In the genomic region with DNA sequence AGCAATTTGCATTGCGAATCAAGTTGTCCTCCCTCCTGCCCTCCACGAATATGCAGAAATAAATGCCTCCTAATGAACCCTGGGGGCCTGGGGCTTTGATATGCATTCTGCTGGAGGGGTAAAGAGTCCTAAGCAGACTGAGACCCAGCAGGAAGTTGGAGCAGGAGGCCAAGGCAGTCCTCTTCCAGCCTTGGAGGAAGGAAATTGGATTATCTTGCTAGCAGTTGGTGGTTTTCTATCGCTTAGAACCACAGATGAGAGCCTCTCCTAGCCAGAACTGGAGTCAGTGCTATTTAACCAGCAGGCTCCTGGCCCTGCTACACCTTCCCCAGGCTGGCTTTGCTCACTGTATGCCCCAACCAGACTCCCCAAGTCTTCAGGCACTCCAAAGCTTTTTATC, we compare ENCODE assay signal across 11 mouse cellular contexts.
A peak's percentile ranks its signal among the peaks of the same experiment; 100 is the strongest.
DNase-seq lines count a peak whose midpoint lies in the region; ATAC-seq lines count a peak whose summit lies in the region.
"Had no signal": no experiment of that assay in that cellular context is flagged by ENCODE, and none has a peak within 500 bp of the region (broad histone marks: within the 10 kb centered on the region; RNA-seq: fewer than 3 reads in every experiment).

No protein-coding gene starts in this region.

- WGBS in kidney, embryonic 15.5 days = 19% methylated on average over 3 of the region's 3 CpGs
- 6% methylated on average over 3 of the region's 3 CpGs for WGBS in hindbrain, embryonic 12.5 days
- 5% methylated on average over 3 of the region's 3 CpGs for WGBS in midbrain, embryonic 16.5 days

- ATAC-seq in kidney, embryonic 15.5 days (replicated peaks; ENCODE audit: low FRiP score) = 0 out of 2 replicates have a peak, but pooled peaks have one; percentile 20
- peak; percentile 54 for ATAC-seq in hindbrain, embryonic 12.5 days (ENCODE audit: low FRiP score)
- ATAC-seq in midbrain, embryonic 16.5 days = peak; percentile 80

- intact Hi-C loops in left cerebral cortex, postnatal 25 days (cut with DNase I) = no loop called here

- H3K4me1 ChIP-seq in kidney, embryonic 15.5 days = peaks cover 15% of the 10 kb centered on the region
- H3K4me1 ChIP-seq in hindbrain, embryonic 12.5 days = peaks cover 10% of the 10 kb centered on the region
- H3K4me1 ChIP-seq in midbrain, embryonic 16.5 days (ENCODE audit: control insufficient read depth, insufficient read depth, low read length) = no peaks in the 10 kb centered on the region
- H3K4me1 ChIP-seq: stomach, embryonic 15.5 days had no signal

- no peaks in the 10 kb centered on the region for H3K36me3 ChIP-seq in kidney, embryonic 15.5 days
- H3K36me3 ChIP-seq in hindbrain, embryonic 12.5 days = no peaks in the 10 kb centered on the region
- H3K36me3 ChIP-seq in midbrain, embryonic 16.5 days (ENCODE audit: control insufficient read depth, insufficient read depth, low read length) = no peaks in the 10 kb centered on the region
- H3K36me3 ChIP-seq: stomach, embryonic 15.5 days had no signal

- no peaks in the 10 kb centered on the region for H3K9me3 ChIP-seq in kidney, embryonic 15.5 days (replicated peaks)
- no peaks in the 10 kb centered on the region for H3K9me3 ChIP-seq in hindbrain, embryonic 12.5 days (replicated peaks)
- H3K9me3 ChIP-seq in midbrain, embryonic 16.5 days (replicated peaks; ENCODE audit: control insufficient read depth, low read length, poor library complexity, severe bottlenecking) = no peaks in the 10 kb centered on the region
- H3K9me3 ChIP-seq: stomach, embryonic 15.5 days had no signal

- H3K4me3 ChIP-seq in kidney, embryonic 15.5 days (replicated peaks) = no peak overlapping the region
- no peak overlapping the region for H3K4me3 ChIP-seq in hindbrain, embryonic 12.5 days
- H3K4me3 ChIP-seq in midbrain, embryonic 16.5 days (ENCODE audit: low read depth, low read length) = no peak overlapping the region
- H3K4me3 ChIP-seq: stomach, embryonic 15.5 days had no signal

- H3K9ac ChIP-seq in kidney, embryonic 15.5 days = no peak overlapping the region
- no peak overlapping the region for H3K9ac ChIP-seq in hindbrain, embryonic 12.5 days
- no peak overlapping the region; the same call in 1 of the 2 replicates for H3K9ac ChIP-seq in midbrain, embryonic 16.5 days (ENCODE audit: low read depth, low read length)
- H3K9ac ChIP-seq: stomach, embryonic 15.5 days had no signal

- peaks cover 5% of the 10 kb centered on the region; the same call in 1 of the 2 replicates for H3K27me3 ChIP-seq in kidney, embryonic 15.5 days
- H3K27me3 ChIP-seq in hindbrain, embryonic 12.5 days = no peaks in the 10 kb centered on the region
- H3K27me3 ChIP-seq in midbrain, embryonic 16.5 days (ENCODE audit: control insufficient read depth, insufficient read depth, low read depth, low read length) = no peaks in the 10 kb centered on the region
- H3K27me3 ChIP-seq: stomach, embryonic 15.5 days had no signal

- H3K4me2 ChIP-seq in kidney, embryonic 15.5 days = 0 out of 2 replicates have a peak overlapping the region, but pooled peaks have one; percentile 28
- H3K4me2 ChIP-seq in hindbrain, embryonic 12.5 days (replicated peaks) = peak overlapping the region; percentile 31; the same call in 1 of the 2 replicates
- no peak overlapping the region for H3K4me2 ChIP-seq in midbrain, embryonic 16.5 days (ENCODE audit: low read length)
- H3K4me2 ChIP-seq: stomach, embryonic 15.5 days had no signal

- DNase-seq in kidney, postnatal 14 days = no peak
- DNase-seq in cerebellum, postnatal 10 days = peak; percentile 91 to 96
- DNase-seq in left cerebral cortex, postnatal 25 days (ENCODE audit: low spot score in 2 of 2) = no peak
- DNase-seq in gastrocnemius, adult 8-10 months (ENCODE audit: low spot score in 2 of 2) = no peak
- DNase-seq in urinary bladder, postnatal 25 days (ENCODE audit: low spot score) = no peak
- DNase-seq: adrenal gland, postnatal 10 days; lung, adult 2 months had no signal

- H3K27ac ChIP-seq in kidney, embryonic 15.5 days = peak overlapping the region; percentile 56
- no peak overlapping the region for H3K27ac ChIP-seq in hindbrain, embryonic 12.5 days
- no peak overlapping the region for H3K27ac ChIP-seq in midbrain, embryonic 16.5 days (ENCODE audit: low read length)
- H3K27ac ChIP-seq: stomach, embryonic 15.5 days had no signal

Comparison
In these comparisons a context has a peak if more than half of its experiments do, and no peak if none do; other contexts are left out.
1. ATAC-seq: peak in every context shown above with its lines; median percentile 80 in midbrain, embryonic 16.5 days; 54 in hindbrain, embryonic 12.5 days; 20 in kidney, embryonic 15.5 days.
2. DNase-seq: peak in cerebellum, postnatal 10 days (2 of 2); none in kidney, postnatal 14 days (single experiment), left cerebral cortex, postnatal 25 days (0 of 2), gastrocnemius, adult 8-10 months (0 of 2) and urinary bladder, postnatal 25 days (single experiment).